Mouse (Mus musculus) testis, adult 2 months (tissue): ENCODE measurements around the gene Pgghg.

Experiments
- CTCF ChIP-seq: fragments of 200-500 bp; IDR thresholded peaks from 2 replicates; pipeline ENCODE4 v1.5.1; 2012; ENCODE audit warnings: low read depth, mild to moderate bottlenecking, inconsistent platforms, low read length, moderate library complexity; ENCODE audit not compliant: control insufficient read depth, insufficient read depth, insufficient replicate concordance
- POLR2A ChIP-seq: fragments of 200-500 bp; IDR thresholded peaks from 2 replicates; pipeline ENCODE4 v1.6.1; 2012; ENCODE audit warnings: low read depth, mild to moderate bottlenecking, inconsistent platforms, low read length, moderate library complexity; ENCODE audit not compliant: control insufficient read depth

DNA sequence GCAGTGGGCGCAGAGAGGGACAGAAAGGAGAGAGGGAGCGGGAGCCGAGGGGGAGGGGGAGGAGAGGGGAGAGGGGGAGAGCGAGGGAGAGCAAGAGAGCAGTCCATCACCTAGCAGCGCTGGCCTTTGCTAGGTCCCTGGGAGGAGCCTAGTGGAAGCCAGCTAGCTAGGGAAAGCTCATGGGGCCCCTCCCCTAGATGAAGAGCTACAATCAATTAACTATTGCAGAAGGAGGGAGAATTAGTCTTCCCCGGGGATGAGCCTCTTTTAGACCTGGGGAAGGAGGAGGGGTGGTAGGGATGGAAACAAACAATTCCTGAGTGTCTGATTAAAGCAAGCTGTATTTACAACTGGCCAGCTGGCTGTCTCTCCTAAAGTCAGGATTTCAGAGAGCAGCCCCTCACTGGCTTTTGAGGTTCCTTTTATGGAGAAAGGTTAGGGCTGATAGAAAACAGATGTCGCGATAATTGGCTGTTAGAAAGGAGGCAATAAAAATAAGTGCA is 1.5 kb upstream of the Pgghg start:
- TF ChIP-seq CTCF (no peak), POLR2A (no peak)
